Mouse (Mus musculus): ENCODE results near the gene Wdr1. TPM values are rescaled to one million over a fixed set of nuclear protein-coding genes. Genes with fewer than 3 reads are reported as not detected.
A peak's percentile ranks its signal among the peaks of the same experiment; 100 is the strongest.
"Not testable (repeated sequence)": the region's sequence is repeated elsewhere in the genome, so short reads cannot be mapped to it uniquely, and the experiment has no call there.

Gene Wdr1
- 248 and 303 TPM in 2 replicates for polyA plus RNA-seq (2012; rRNA removed)

- 70% methylated on average over 2 of the region's 2 CpGs for WGBS
- no peak for DNase-seq (ENCODE audit: low read depth, low spot score)
Measured at GRCm38 (mm10) chr5:38563121-38563520, at the start of gene Wdr1. TSS of gene Wdr1 (minus strand) at chr5:38563221.

- 87% methylated on average over 3 of the region's 3 CpGs for WGBS
Measured at GRCm38 (mm10) chr5:38611118-38611517, 48.1 kb upstream of the Wdr1 start.

GRCm38 (mm10) chr5:38608219-38608618 lies 45.2 kb upstream of the Wdr1 start:
- DNase-seq (ENCODE audit: low read depth, low spot score) = not testable (repeated sequence)
- WGBS = 68% methylated on average over 4 of the region's 4 CpGs

More at GRCm38 (mm10) chr5:38611118-38611517, 48.1 kb upstream of the Wdr1 start:
- DNase-seq (ENCODE audit: low read depth, low spot score) = no peak

GRCm38 (mm10) chr5:38598647-38599304 lies 35.8 kb upstream of the Wdr1 start:
- 59% methylated on average over 11 of the region's 11 CpGs for WGBS
- DNase-seq (ENCODE audit: low read depth, low spot score) = no peak

- no peak for DNase-seq (ENCODE audit: low read depth, low spot score)
- 26% methylated on average over 9 of the region's 9 CpGs for whole genome bisulfite sequencing
Measured at GRCm38 (mm10) chr5:38588924-38589323, 25.9 kb upstream of the Wdr1 start.

- 73% methylated on average over 2 of the region's 2 CpGs for WGBS
- no peak for DNase-seq (ENCODE audit: low read depth, low spot score)
Measured at GRCm38 (mm10) chr5:38585450-38585849, 22.4 kb upstream of the Wdr1 start.

GRCm38 (mm10) chr5:38583026-38583425 lies 20.0 kb upstream of the Wdr1 start:
- 69% methylated on average over 4 of the region's 4 CpGs for WGBS
- no peak for DNase-seq (ENCODE audit: low read depth, low spot score)

- WGBS = 24% methylated on average over 6 of the region's 6 CpGs
- DNase-seq (ENCODE audit: low read depth, low spot score) = no peak
Measured at GRCm38 (mm10) chr5:38580703-38581102, 17.7 kb upstream of the Wdr1 start.

- 68% methylated on average over 2 of the region's 2 CpGs for WGBS
- no peak for DNase-seq (ENCODE audit: low read depth, low spot score)
Measured at GRCm38 (mm10) chr5:38570876-38571275, 7.9 kb upstream of the Wdr1 start.

- DNase-seq (ENCODE audit: low read depth, low spot score) = no peak
Measured at GRCm38 (mm10) chr5:38568652-38569051, 5.6 kb upstream of the Wdr1 start.

- no peak for DNase-seq (ENCODE audit: low read depth, low spot score)
- WGBS = 41% methylated on average over 6 of the region's 6 CpGs
Measured at GRCm38 (mm10) chr5:38564831-38565230, 1.8 kb upstream of the Wdr1 start.

- WGBS = under 1% methylated on average over 78 of the region's 79 CpGs
- peak; percentile 86 for DNase-seq (ENCODE audit: low read depth, low spot score)
Measured at GRCm38 (mm10) chr5:38561426-38562024, 1.5 kb downstream of the Wdr1 start.

- 1% methylated on average over 41 of the region's 41 CpGs for WGBS
- DNase-seq (ENCODE audit: low read depth, low spot score) = peak; percentile 48
Measured at GRCm38 (mm10) chr5:38560586-38561425, 2.2 kb downstream of the Wdr1 start.

GRCm38 (mm10) chr5:38558831-38559230 lies 4.2 kb downstream of the Wdr1 start:
- DNase-seq (ENCODE audit: low read depth, low spot score) = no peak
- 58% methylated on average over 5 of the region's 5 CpGs for WGBS

- 70% methylated on average over 4 of the region's 4 CpGs for WGBS
- DNase-seq (ENCODE audit: low read depth, low spot score) = no peak
Measured at GRCm38 (mm10) chr5:38557811-38558210, 5.2 kb downstream of the Wdr1 start.

GRCm38 (mm10) chr5:38556406-38556805 lies 6.6 kb downstream of the Wdr1 start:
- DNase-seq (ENCODE audit: low read depth, low spot score) = peak; percentile 52
- WGBS = 21% methylated on average over 3 of the region's 3 CpGs

- 20% methylated on average over 3 of the region's 3 CpGs for WGBS
- peak; percentile 28 for DNase-seq (ENCODE audit: low read depth, low spot score)
Measured at GRCm38 (mm10) chr5:38553953-38554352, 9.1 kb downstream of the Wdr1 start.

GRCm38 (mm10) chr5:38553491-38553890 lies 9.5 kb downstream of the Wdr1 start:
- WGBS = 73% methylated on average over 4 of the region's 4 CpGs
- DNase-seq (ENCODE audit: low read depth, low spot score) = no peak

- WGBS = 68% methylated on average over 3 of the region's 3 CpGs
- no peak for DNase-seq (ENCODE audit: low read depth, low spot score)
Measured at GRCm38 (mm10) chr5:38552615-38553014, 10.4 kb downstream of the Wdr1 start.

- DNase-seq (ENCODE audit: low read depth, low spot score) = no peak
- WGBS = 39% methylated on average over 1 of the region's 1 CpGs
Measured at GRCm38 (mm10) chr5:38550221-38550768, 12.7 kb downstream of the Wdr1 start.
